Mouse (Mus musculus) heart, adult 2 months (tissue): ENCODE measurements around the gene Ppp6r2. TPM values are rescaled to one million over a fixed set of nuclear protein-coding genes. Genes with fewer than 3 reads are reported as not detected.

Experiments
- DNase-seq, 2 experiments: peaks; one replicate each; pipeline ENCODE4 v3.0.0; 2021
- H3K27ac ChIP-seq: fragments of 200-600 bp; 2 replicates; pipeline ENCODE4 v1.8.1; 2022
- H3K27me3 ChIP-seq: fragments of 200-500 bp; 2 replicates; pipeline ENCODE4 v1.6.1; 2012; ENCODE audit warnings: mild to moderate bottlenecking, low read length, inconsistent platforms, mixed read lengths; ENCODE audit not compliant: control insufficient read depth, insufficient read depth
- H3K36me3 ChIP-seq: fragments of 200-500 bp; 2 replicates; pipeline ENCODE4 v1.6.1; 2012; ENCODE audit warnings: low read length, inconsistent platforms; ENCODE audit not compliant: control insufficient read depth, insufficient read depth
- H3K4me1 ChIP-seq: fragments of 200-500 bp; 2 replicates; pipeline ENCODE4 v1.6.1; 2011; ENCODE audit warnings: low read length; ENCODE audit not compliant: control insufficient read depth, insufficient read depth
- H3K4me3 ChIP-seq: fragments of 200-600 bp; 2 replicates; pipeline ENCODE4 v1.8.1; 2022
- H3K79me2 ChIP-seq: fragments of 200-500 bp; replicated peaks from 2 replicates; pipeline ENCODE4 v1.6.1; 2012; ENCODE audit warnings: mild to moderate bottlenecking, inconsistent platforms, low read length, moderate library complexity, mixed read lengths; ENCODE audit not compliant: control insufficient read depth, insufficient read depth
- H3K9ac ChIP-seq: fragments of 200-500 bp; 2 replicates; pipeline ENCODE4 v1.6.1; 2012; ENCODE audit warnings: low read depth, mild to moderate bottlenecking, control low read depth, inconsistent platforms, low read length, mixed read lengths
- CTCF ChIP-seq: fragments of 200-600 bp; IDR thresholded peaks from 2 replicates; pipeline ENCODE4 v1.8.1; 2022; ENCODE audit warnings: antibody characterized with exemption, mild to moderate bottlenecking, moderate library complexity
- EP300 ChIP-seq: fragments of 200-500 bp; IDR thresholded peaks from 2 replicates; pipeline ENCODE4 v1.6.1; 2011; ENCODE audit warnings: low read depth, low read length, control low read depth; ENCODE audit not compliant: insufficient read depth
- POLR2A ChIP-seq: fragments of 200-500 bp; IDR thresholded peaks from 2 replicates; pipeline ENCODE4 v1.6.1; 2011; ENCODE audit warnings: mild to moderate bottlenecking, low read depth, low read length, control low read depth; ENCODE audit not compliant: insufficient read depth
- WGBS: fragments of 180-500 bp; shearing (Covaris S2); methylation state at CpG from one replicate; pipeline ENCODE4 v1.1.7; 2018; 5-methylcytosine and 5-hydroxymethylcytosine counted together
- intact Hi-C: fragments of 180-260 bp; cut with DNase I; formaldehyde crosslinking; loops from one replicate; pipeline ENCODE4 v1.15.1; 2025
- polyA plus RNA-seq: library from polyadenylated mRNA; depleted of rRNA; stranded (reverse); fragments of >200 nt; gene quantifications from 2 replicates; pipeline ENCODE4 v1.2.3, GENCODE M21; 2012
- total RNA-seq, 2 experiments: library from RNA; stranded (reverse); gene quantifications; 2 replicates each; pipeline ENCODE4 v1.2.3; 2021

Ppp6r2 gene
- total and polyA plus RNA-seq, 3 experiments = 66.7 to 107 (median 79.0) TPM

- H3K27me3 ChIP-seq = no peaks in the 10 kb centered on the region
- H3K9ac ChIP-seq = peak overlapping the region; percentile 85
- H3K79me2 ChIP-seq = no peaks in the 10 kb centered on the region
- H3K4me3 ChIP-seq = peak overlapping the region; percentile 79
- H3K4me1 ChIP-seq = peaks cover 25% of the 10 kb centered on the region
- TF ChIP-seq CTCF (no peak), EP300 (no peak), POLR2A (no peak)
- WGBS = 12% methylated on average over 6 of the region's 6 CpGs
- intact Hi-C loops = loop anchor here (1.0 kb wide), 1 partner anchor 10 kb away; no protein-coding TSS in a partner anchor
- peak in 1 of 2 experiments; percentile 44 for DNase-seq
- H3K36me3 ChIP-seq = no peaks in the 10 kb centered on the region
- H3K27ac ChIP-seq = peak overlapping the region; percentile 85
Observed at GRCm38 (mm10) chr15:89179630-89179964, 31.8 kb upstream of the Ppp6r2 start.

DNA sequence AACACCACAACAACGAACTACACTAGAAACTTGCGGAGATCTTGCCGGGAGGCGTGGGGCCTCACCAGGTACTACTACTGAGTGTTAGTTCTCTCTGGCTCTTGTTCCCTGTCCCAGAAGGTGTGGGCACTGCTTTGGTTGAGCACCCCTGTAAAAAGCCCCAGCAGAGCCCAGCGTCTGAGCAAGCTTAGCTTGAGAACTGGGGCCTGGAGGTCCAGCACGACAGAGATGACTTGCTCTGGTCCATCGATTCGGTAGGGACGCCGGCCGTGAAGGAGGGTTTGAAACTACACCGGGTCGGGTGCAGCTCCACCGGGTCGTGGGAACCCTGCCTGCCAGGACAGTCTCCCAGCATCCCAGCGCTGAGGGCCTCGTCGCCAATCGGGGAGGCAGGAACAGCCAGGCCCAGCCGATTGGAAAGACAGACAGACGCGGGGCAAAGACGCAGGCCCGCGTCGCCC is 31.2 kb upstream of the Ppp6r2 start:
- 1% methylated on average over 26 of the region's 26 CpGs for WGBS
- intact Hi-C loops = loop anchor here (1.0 kb wide), 1 partner anchor 16 kb away; the partner anchor contains the start of gene Dennd6b
- no peaks in the 10 kb centered on the region for H3K79me2 ChIP-seq
- peak overlapping the region; percentile 85 for H3K27ac ChIP-seq
- H3K4me1 ChIP-seq = peaks cover 25% of the 10 kb centered on the region
- H3K4me3 ChIP-seq = peak overlapping the region; percentile 79
- peak overlapping the region; percentile 85 for H3K9ac ChIP-seq
- DNase-seq = no peak
- H3K36me3 ChIP-seq = no peaks in the 10 kb centered on the region
- H3K27me3 ChIP-seq = no peaks in the 10 kb centered on the region
- TF ChIP-seq CTCF (no peak), EP300 (no peak), POLR2A (no peak)

- Histone ChIP-seq H3K4me3 (peak within 1 kb of the TSS; percentile 79), H3K9ac (peak within 1 kb of the TSS; percentile 85), H3K79me2 (no peaks in the 10 kb centered on the region), H3K27me3 (no peaks in the 10 kb centered on the region), H3K36me3 (no peaks in the 10 kb centered on the region), H3K27ac (peak within 1 kb of the TSS; percentile 85), H3K4me1 (peaks cover 25% of the 10 kb centered on the region)
- TF ChIP-seq POLR2A (peak; percentile 77), EP300 (0 out of 2 replicates have a peak, but pooled peaks have one; percentile 48), CTCF (no peak)
- 1% methylated on average over 68 of the region's 72 CpGs for WGBS
- DNase-seq = peak; percentile 89 to 91
- intact Hi-C loops = loop anchor here (1.0 kb wide), 1 partner anchor 16 kb away; the partner anchor contains the start of gene Dennd6b
Observed at GRCm38 (mm10) chr15:89180571-89181229, 30.7 kb upstream of the Ppp6r2 start, which contains the start of gene Plxnb2. Gene Plxnb2, minus strand, starts transcription at chr15:89180788.

GRCm38 (mm10) chr15:89181561-89182270 is 29.6 kb upstream of the Ppp6r2 start:
- no peak overlapping the region for H3K4me3 ChIP-seq
- no peaks in the 10 kb centered on the region for H3K36me3 ChIP-seq
- no peak overlapping the region for H3K9ac ChIP-seq
- no peaks in the 10 kb centered on the region for H3K27me3 ChIP-seq
- WGBS = 50% methylated on average over 10 of the region's 10 CpGs
- intact Hi-C loops = no loop called here
- TF ChIP-seq CTCF (peak; percentile 46), EP300 (no peak)
- H3K27ac ChIP-seq = peak overlapping the region; percentile 85
- H3K79me2 ChIP-seq = no peaks in the 10 kb centered on the region
- DNase-seq = no peak
- H3K4me1 ChIP-seq = peaks cover 24% of the 10 kb centered on the region

DNA sequence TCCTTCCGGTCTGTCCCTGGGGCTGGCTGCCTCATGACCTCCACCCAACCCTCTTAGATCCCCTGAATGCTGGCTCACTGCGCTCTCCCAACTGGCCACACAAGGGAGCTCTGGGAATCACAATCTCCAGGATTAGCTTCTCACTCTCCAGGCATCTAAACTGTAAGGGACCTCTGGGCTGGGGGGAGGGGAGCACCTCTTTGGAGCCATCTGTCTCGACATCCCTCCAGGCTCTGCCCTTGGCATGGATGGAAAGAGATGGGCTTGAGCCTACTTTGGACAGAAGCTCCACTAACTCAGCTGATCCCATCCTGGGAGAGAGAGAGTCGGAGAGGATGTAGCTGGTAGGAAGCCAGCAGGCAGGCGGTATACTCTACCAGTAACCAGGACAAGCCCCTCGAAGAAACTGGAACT is 29.0 kb upstream of the Ppp6r2 start:
- Histone ChIP-seq H3K9ac (no peak overlapping the region), H3K27ac (peak overlapping the region; percentile 85), H3K79me2 (no peaks in the 10 kb centered on the region), H3K4me1 (peaks cover 17% of the 10 kb centered on the region), H3K27me3 (no peaks in the 10 kb centered on the region), H3K36me3 (no peaks in the 10 kb centered on the region), H3K4me3 (no peak overlapping the region)
- WGBS = 9% methylated on average over 6 of the region's 6 CpGs
- DNase-seq = peak; percentile 55 to 73
- intact Hi-C loops = no loop called here
- TF ChIP-seq CTCF = peak; percentile 53
- 0 out of 2 replicates have a peak, but pooled peaks have one; percentile 37 for TF ChIP-seq POLR2A
- peak; percentile 44; the same call in 1 of the 2 replicates for TF ChIP-seq EP300
